Mouse (Mus musculus): ENCODE data around the gene Gldc.
"Not testable (repeated sequence)": the region's sequence is repeated elsewhere in the genome, so short reads cannot be mapped to it uniquely, and the experiment has no call there.

Gldc gene

DNA sequence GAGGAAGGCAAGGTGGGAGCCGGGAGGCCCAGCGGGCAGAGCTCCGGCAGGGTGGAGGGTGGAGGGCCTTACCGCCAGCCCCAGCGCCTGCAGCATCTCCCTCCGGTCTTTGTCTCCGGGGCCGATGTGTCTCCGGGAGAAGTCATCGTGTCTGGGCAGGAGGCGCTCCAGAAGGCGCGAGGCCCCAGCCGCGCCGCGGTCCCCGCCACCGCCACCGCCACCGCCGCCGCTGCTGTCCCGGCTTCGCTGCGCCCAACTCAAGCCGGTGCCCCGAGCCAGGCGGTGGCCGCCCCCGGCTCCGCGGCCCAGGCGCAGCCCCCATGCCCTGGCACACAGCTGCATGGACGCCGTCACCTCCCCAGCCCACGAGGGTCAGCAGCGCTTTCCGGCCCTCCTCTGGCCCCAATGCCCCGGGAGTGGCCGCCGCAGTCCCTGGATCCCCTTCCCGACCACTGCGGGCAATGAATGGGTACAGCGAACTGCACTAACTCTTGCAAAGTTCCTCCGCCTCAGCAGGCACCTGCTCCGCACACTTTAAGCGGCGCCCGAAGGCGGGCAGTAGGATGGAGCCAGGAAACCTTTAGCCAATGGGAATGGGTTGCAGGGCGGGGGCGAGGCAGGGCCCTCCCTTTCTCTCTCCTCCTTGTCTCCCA is at the start of gene Gldc:
Gene Gldc (minus strand): TSS at position 511 of the 653 bp plus-strand sequence.
- no peak for DNase-seq (ENCODE audit: low spot score)

DNA sequence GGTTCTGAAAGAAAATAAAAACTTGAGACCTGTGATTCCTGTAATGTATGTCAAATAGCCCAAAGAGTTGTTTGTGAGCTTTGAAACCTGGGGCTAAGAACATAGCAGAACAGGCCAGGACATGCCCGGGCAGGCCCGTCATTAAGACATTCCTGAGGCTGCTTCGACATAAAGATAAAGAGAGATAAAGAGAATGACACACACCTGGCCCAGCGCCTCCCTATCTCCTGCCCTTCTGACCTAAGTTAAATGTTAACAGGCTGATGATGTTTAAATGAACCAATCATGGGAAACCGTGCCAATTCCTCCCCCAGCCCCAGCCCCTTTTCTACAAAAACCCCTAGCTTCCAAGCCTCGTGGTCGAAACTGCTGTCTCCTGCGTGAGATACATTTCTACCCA is 47.4 kb upstream of the Gldc start:
- not testable (repeated sequence) for DNase-seq (ENCODE audit: low spot score)

DNA sequence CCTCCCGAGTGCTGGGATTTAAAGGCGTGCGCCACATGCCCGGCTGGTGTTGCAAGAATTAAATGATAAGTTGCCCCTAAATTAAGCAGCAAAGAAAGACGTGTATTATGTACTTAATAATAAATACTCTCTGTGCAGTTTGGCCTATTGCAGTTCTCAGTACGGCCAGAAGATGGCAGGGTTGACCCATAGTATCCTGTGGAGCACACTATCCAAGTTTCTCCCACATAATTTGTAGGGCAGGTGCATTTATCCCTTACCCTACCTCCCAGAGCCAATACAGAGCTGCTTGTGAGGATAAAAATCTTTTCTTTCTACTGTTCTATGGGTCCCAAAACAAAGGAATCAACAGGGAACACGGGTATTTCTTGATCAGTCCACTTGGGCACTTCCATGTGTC is 42.1 kb upstream of the Gldc start:
- no peak for DNase-seq (ENCODE audit: low spot score)

DNA sequence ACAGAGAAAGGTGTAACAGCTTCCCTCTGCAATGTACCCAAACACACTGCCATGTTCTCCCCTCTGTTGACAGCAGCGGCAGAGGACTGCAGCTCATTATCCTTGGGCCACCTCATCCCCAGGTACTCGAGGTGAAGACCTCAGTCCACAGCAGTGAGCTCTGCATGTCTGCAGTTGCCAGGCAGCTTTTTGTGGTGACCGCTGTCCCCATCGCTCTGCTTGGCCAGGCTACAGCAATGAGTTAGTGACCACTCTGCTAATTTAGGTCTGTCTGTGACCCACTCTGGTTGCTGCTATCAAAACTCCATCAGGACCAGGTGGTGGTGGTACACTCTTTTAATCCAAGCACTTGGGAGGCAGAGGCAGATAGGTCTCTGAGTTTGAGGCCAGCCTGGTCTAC is 41.0 kb upstream of the Gldc start:
- DNase-seq (ENCODE audit: low spot score), result no peak

DNA sequence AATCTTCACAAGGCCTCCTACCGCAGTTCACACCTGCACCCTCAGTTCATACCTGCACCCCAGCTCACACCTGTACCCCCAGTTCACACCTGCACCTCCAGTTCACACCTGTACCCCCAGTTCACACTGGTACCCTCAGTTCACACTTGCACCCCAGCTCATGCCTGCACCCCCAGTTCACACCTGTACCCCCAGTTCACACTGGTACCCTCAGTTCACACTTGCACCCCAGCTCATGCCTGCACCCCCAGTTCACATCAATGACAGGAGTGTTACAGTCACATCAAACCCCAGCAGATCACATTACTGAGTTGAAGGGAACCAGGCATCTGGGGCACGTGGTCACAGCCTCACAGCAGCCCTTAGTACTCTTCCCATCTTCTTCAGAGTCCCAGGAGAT is 40.5 kb upstream of the Gldc start:
- DNase-seq (ENCODE audit: low spot score), result not testable (repeated sequence)

DNA sequence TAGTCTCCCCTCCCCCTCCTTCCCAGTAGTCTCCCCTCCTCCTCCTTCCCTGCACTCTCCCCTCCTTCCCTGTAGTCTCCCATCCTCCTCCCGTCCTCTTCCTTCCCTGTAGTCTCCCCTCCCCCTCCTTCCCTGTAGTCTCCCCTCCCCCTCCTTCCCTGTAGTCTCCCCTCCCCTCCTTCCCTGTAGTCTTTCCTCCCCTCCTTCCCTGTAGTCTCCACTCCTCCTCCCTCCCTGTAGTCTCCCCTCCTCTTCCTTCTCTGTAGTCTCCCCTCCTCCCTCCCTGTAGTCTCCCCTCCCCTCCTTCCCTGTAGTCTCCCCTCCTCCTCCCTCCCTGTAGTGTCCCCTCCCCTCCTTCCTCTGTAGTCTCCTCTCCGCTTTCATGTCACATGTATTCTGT is 38.8 kb upstream of the Gldc start:
- DNase-seq (ENCODE audit: low spot score), result no peak

DNA sequence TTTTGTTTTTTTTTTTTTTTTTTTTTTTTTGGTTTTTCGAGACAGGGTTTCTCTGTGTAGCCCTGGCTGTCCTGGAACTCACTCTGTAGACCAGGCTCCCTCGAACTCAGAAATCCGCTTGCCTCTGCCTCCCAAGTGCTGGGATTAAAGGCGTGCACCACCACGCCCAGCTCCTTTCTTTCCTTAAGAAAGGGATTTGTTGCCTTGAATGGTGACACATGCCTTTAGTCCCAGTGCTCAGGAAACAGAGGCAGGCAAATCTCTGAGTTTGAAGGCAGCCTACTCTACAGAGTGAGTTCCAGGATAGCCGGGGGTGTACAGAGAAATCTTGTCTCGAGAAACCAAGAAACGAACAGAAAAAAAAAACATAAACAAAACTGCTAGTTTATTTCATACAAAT is 33.8 kb upstream of the Gldc start:
- not testable (repeated sequence) for DNase-seq (ENCODE audit: low spot score)

DNA sequence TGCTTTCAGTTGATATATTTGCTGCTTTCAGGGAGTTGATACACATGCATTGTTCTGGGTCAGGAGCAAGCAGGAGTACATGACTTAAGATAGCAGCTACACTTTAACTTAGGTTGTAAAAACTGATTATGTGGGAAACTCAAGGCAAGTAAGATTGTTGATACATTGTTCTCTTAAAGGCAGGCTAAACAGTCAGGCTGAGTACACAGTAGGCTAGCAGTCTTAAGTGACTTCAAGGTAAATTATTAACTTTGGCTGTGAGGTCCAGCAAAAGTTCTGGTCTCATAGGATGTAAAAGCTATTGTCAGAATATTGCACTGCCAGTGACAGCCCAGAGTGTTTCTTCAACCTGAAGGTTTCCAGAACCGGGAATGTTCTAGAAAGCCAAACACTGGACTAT is 31.8 kb upstream of the Gldc start:
- DNase-seq (ENCODE audit: low spot score), result no peak

DNA sequence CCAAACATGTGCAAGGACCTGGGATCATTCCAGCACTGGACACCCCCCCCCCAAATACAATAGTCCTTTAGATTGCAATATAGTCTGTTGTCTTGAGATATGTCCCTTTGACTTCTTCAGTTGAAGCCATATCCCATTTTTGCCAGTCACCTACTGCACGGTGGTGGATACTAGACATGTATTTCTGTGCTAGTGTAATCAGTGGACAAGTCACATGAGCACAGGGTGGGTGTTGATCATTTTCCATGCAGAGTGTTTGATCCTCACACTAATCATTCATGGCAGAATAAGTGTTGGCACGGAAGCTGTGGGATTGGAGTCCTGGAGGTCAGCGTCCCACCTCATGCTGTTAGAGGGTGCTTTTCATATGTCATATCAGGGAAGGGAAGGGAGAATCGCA is 30.6 kb upstream of the Gldc start:
- DNase-seq (ENCODE audit: low spot score), result no peak

DNA sequence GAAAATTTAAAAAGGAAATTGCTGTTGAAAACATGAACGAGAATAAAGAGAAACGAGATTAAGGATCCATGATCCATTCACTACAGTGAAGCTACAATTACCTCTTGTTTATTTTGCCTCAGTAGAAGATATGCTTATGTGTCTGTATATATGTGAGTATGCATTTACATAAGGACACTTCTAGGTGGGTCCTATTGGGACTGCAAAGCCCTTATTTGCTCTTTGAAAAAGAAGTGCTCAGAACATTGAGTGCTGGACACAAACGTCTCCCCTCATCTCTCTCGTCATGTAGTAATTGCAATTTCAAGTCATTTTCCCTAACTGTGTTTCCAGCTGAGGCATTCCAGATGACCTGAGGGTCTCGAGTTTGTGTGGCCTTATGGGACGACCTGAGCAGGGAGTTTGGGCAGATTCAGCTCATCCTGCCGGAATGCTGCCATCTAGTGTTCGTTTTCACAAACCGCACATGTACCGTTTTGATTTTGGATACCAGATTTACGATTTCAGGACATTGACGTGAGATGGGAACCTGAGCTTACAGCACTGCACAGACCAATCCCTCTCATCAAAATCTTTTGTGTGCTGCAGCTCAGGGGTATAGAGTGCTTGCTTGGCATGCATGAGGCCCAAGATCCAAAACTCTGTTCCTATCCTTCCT is 30.1 kb upstream of the Gldc start:
- no peak for DNase-seq (ENCODE audit: low spot score)

DNA sequence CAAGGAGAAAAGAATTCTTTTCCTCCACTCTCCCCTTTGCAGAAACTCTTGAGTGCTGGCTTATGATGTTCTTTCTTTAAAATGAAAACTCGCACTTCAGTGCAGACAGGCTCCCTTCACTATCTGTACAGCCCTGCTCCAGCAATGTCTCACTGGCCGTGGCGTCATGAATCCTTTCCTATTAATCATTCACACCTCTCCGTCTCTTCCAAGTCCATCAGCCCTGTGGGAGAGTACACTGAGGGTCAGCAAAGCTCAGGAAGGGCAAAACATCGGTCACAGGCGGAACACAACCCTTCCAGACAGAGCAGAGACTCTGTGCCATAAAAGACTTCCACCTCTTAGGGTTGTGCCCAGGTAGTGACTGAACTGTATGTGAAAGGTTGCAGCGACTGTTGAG is 26.9 kb upstream of the Gldc start:
- DNase-seq (ENCODE audit: low spot score), result no peak

DNA sequence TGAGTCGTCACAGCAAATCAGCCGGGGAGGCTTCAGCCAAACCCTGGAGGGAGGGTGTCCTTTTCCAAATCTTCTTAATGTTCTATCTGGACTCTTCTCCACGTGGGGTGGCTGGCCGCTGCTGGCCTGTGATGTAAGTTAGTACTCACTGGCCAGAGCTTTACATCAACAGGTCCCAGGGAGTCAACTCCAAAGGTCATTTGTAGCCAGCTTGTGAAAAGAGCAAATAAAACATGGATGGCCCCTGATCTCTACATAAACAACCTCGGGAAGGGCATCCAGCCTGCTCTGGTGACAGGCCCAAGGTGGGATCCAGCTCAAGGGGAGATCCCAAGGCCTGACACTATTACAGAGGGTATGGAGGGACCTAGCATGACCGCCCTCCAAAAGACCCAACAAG is 19.8 kb upstream of the Gldc start:
- DNase-seq (ENCODE audit: low spot score), result no peak

DNA sequence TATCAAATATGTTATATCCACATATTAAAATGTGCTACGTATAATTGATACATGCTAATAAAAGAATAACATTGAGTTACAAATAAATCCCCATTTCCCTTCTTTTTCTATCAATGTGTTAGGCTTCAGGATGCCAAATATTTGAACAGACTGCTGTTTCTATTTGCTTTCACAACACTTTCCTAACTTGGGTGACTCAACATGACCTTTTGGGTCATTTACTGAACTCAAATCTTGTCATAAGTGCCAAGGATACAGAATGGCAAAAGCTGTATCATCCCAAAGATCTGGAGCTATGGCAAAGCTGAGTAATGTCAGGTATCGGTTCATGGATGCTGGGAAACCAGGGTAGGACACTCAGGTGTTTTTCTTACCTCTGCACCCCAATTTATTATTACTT is 12.0 kb upstream of the Gldc start:
- DNase-seq (ENCODE audit: low spot score), result no peak

DNA sequence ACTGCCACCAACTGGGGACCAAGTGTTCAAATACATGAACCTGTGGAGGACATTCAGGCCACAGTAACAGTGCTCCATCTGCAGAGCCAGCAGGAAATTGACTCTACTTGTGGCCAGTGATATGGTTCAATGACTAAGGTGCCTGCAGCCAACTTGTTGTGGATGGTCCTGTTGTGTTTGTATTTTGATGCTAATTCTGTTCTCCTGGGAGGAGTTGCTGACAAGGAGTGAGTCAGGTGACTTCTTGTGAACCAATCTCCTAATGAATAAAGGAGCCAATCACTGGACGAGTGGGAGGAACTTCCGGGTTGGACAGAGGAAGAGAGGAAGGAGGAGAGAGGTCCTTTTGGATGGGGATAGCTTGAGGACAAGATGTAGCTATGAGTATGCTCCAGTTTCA is 10.3 kb upstream of the Gldc start:
- DNase-seq (ENCODE audit: low spot score), result no peak

DNA sequence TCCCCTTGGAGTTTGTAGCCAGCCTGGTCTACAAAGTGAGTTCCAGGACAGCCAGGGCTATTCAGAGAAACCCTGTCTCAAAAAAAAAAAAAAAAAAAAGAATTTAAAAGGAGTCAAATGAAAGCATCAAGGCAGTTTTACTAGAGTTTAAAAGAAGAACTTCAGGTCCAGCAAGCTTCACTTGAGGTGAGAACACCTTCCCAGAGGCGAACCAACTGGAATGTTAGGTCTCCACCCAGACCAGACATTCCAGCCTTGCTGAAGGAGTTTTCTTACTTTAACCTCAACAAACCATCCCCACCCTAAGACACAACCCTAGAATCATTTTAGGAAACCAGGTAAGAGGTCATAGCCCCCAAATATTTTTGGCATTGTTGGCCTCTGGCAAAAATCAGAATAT is 4.8 kb upstream of the Gldc start:
- DNase-seq (ENCODE audit: low spot score), result no peak

DNA sequence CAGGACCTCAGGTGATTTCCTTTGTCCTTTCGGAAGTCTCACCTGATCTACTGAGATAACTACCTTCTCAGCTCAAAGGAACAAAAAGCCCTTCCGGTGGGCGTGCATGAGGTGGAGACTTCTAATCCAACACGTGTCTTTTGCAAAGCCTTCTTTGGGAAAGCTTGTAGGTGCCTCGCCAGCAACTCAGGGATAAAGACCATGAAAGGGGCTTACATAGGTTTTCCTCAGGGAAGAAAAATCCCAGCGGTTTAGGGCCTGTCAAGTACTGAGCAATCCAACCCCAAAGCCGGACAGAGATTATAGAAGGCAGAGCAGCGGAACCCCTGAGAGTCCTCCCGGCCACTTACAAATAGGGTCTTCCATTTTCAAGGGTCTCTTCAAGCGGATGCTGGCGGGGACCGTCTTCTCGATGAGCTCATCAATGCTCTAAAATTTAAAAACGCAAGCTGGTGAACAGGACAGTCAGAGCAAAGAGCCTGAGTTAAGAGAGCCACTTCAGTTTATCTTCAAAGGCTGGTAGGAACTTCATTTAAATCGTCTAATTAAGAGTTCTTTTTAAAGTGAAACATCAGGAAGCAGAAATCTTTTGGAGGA is 1.1 kb downstream of the Gldc start:
- no peak for DNase-seq (ENCODE audit: low spot score)

DNA sequence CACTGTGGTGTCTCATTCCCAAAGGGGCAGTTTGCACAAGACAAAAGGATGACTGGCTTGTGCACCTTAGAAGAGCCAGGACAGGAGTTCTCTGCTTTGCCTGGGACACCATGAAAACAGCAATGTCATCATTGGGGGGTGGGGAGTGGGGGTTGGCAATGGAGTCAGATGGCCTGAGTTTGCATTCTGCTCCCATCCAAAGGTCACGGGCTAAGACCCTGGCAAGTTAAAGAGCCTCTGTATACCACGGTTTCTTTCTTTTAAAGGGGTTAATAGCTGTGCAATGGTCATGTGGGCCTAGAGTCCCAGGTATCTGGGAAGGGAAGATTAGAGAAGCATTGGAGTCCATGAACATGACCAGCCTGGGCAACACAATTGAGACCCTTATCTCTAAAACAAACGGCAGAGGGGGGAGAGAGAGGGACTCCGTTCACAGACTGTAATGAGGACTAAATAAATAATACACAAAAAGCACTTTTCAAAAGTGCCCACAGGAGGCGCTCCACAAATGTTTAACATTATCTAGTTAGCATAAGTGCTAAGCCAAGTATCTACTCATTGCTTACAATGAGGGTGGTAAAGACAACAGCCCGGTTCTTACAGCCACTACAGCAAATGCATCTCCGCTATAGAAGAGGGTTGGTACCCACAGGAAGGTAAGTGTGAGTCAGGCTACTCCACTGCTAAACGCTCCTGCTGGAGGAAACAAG is 3.7 kb downstream of the Gldc start:
- DNase-seq (ENCODE audit: low spot score), result no peak

DNA sequence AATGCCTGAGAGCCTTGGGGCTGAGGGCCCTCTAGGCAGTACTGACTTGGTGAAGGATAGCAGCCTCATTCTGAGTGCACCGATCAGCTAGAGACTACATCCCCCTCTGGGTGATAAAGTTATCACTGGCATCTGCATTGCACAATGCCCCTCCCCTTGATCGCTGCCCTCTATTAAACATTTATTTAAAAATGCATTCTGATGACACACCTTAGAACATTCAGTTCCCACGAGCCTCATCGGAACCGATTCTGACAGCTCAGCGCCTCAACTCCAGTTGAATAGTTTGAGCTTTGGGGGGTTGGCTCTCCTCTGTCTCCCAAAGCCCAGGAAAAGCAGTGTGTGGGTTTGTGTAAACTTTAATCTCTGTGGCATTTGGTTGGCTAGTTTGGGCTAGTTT is 4.9 kb downstream of the Gldc start:
- DNase-seq (ENCODE audit: low spot score), result no peak

DNA sequence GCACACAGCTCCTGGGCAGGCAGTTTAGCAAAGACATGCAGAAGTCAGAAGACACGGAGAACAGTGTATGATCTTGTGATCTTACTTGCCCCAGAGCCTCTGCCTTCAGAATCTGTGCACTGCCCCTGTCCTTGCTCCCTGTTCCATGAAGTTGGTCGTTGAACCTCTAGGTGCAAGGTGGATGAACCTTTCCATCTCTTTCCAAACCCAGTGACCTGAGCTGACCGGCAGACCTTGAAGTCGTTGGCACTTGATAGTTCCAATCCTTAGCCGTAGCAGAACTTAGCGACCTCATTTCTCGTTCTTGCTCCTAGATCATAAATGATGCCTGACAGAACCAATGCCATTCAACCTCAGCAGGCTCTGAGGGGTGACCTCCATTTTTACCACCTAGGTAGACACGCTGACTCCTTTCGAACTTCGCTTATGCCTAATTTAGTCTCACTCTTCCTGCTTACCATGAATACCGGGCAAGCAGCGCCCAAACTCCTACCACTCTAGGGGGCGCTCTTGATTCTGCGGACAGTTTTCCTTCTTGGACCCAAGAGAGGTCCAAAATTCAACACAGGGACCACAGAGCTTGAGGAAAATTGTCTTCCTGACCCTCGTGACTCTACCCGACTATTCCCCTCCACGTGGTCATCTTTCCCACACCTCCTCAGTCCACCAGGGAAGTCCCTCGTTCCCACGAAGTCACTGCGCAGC is 8.3 kb downstream of the Gldc start:
- no peak for DNase-seq (ENCODE audit: low spot score)

DNA sequence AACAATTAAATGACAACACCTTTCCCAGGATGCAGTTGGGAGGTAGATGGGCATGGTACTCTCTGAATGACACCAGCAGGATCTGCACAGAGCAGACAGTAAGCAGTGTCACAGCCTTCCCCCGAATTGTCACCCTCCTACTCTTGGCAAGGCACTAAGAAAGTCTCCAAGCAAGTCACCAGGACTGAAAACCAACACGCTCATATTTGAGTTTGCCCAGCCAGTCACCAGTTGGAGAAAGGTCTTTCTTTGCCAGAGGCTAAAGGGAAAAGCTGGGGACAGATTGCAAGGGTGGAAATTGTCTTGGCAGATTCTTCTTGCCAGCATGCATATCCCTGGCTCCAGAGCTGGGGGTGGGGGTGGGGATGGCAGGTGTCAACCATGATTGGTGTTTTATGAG is 11.0 kb downstream of the Gldc start:
- DNase-seq (ENCODE audit: low spot score), result no peak

DNA sequence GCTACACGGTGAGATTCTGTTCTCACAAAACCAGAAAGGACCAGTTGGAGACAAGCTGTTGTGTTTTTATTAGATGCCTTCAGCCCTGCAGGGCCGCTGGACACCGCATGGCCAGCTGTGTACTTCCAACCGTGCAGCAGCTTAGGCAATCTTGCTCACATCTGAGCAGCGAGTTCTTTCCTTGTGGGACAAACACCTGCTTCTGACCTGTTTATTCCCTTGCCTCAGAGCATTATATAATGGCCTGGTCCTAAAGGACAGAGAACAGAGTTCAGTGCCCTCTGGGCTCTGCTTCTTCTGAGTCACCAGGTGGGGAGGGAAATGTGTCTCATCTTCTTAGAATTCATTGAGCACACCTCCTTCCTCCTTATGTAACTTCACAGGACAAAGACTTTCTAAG is 12.4 kb downstream of the Gldc start:
- no peak for DNase-seq (ENCODE audit: low spot score)

DNA sequence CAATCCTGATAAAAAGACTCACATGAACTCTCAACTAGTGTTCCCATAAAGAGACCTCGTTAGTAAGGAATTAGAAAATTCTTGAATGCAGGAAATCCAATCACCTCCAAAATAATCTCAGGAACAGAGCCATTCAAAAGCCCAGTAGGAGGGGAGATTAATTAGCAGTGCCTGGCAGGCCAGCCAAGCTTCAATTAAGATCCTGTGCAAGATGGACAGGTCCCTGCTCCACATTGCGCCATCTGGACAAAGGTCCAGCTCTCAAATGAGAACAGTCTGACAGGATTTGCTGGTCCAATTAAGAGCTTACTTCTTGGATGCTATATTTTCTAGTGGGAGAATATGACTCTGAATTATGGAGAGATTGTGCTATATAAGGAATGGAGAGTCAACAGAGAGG is 15.2 kb downstream of the Gldc start:
- no peak for DNase-seq (ENCODE audit: low spot score)

DNA sequence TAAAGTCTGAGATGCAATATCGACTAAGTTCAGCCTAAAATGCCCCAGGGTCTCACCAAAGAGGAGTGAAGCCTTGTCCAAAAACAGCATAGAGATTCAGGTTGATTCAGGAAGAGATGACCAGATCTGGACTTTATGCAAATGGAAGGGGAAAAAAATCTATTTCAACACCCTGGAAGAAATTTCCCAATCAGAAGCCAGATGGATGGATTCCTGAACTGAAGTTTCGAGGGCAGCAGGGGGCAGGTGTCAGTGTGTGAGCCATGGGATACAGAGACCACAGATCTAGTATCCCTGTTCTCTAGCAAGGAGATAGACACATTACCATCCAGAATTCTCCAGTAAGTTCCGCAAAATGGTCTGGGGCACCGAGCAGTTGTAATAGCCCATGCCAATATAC is 17.0 kb downstream of the Gldc start:
- DNase-seq (ENCODE audit: low spot score), result no peak

Measured in urinary bladder, postnatal 10 days (tissue).